Mouse (Mus musculus): ENCODE measurements around the gene Cntnap2.

The Cntnap2 gene

GRCm38 (mm10) chr6:45345396-45345795 lies 286.2 kb downstream of the Cntnap2 start:
- no peak for DNase-seq

GRCm38 (mm10) chr6:45345953-45346352 lies 286.8 kb downstream of the Cntnap2 start:
- no peak for DNase-seq

- DNase-seq = no peak
Measured at GRCm38 (mm10) chr6:45366442-45366841, 307.3 kb downstream of the Cntnap2 start.

- no peak for DNase-seq
Measured at GRCm38 (mm10) chr6:45381126-45381525, 322.0 kb downstream of the Cntnap2 start.

- no peak for DNase-seq
Measured at GRCm38 (mm10) chr6:45389034-45389433, 329.9 kb downstream of the Cntnap2 start.

GRCm38 (mm10) chr6:45413629-45414028 lies 354.5 kb downstream of the Cntnap2 start:
- no peak for DNase-seq

- no peak for DNase-seq
Measured at GRCm38 (mm10) chr6:45455424-45455823, 396.3 kb downstream of the Cntnap2 start.

DNA sequence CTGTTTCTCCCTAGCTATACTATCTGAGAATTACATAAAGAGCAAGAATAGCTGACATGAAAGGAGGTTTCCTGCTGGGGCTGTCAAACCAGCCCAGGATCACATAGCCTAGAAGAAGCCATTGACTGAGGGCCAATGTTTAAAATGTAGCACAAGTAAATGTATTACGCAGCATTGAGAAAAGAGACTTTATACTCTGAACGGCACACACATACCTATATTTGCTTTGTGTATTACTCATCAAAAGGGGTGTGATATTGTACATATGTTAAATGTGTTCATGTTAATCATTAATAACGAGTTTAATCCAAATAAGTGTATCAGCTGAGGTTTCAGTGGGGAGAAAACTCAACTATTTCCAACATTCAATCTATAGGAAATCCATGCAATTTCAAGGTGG lies 459.1 kb downstream of the Cntnap2 start:
- no peak for DNase-seq

DNA sequence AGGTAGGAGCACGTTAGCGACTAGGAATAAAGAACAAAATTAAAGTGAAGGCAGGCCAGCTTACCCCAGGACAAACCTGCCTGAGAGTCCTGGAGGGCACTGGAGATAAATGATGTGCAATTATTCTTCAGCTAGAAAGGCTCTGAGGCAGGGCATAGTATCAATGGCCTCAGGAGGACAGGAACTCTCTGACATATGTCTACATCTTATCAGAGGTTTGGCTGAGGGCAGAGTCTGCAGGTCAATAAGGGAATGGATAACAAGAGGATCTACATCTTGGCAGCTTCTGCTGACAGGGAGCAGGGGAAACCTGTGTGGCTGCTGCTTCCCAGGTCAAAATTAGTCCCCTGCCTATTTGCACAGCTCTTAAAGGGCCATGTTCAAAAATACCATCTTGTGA lies 477.8 kb downstream of the Cntnap2 start:
- DNase-seq = no peak

DNA sequence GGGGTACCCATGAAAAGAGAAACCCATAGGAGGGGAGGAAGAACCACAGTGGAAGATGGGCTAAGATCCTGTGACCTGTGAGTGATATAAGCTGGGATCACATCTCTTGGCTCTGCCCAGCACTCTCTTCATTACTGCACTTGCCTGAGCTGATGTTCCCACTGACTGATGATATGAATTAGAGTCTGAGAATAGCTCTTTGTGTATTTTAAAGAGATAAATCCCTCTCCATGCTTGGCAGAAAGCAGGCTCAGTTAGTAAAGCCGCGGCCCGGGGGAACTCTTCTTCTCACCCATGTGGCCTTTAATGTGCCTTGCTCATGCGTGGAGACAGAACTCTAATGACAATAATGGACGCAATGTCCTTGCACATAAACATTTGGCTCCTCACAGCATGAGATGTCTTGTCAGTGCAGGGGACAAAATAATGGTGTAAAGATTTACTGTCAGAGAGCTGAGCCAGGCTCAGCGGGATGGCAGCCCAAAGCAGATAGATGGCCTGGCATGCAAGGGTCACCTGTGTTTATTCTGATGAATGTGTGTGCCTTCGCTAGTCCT lies 485.2 kb downstream of the Cntnap2 start:
- DNase-seq = no peak

DNA sequence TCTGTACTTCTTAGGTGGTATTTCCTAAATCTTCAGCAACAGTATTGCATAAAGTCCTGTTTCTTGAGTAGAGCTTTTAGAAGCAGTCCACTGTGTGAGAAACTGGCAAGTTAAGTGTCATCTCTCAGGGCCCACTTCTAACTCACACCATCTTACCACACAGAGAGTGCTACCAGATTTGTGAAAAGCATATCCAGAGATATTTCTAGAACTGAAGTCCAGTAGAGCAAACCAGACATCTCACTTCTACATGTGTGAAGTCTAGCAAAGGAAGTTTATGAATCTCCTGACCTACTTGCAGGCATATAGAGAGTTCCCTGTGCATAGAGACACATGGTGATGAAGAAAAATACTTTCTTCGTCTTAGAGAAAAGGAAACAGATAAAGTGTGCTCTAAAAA lies 500.6 kb downstream of the Cntnap2 start:
- no peak for DNase-seq

DNA sequence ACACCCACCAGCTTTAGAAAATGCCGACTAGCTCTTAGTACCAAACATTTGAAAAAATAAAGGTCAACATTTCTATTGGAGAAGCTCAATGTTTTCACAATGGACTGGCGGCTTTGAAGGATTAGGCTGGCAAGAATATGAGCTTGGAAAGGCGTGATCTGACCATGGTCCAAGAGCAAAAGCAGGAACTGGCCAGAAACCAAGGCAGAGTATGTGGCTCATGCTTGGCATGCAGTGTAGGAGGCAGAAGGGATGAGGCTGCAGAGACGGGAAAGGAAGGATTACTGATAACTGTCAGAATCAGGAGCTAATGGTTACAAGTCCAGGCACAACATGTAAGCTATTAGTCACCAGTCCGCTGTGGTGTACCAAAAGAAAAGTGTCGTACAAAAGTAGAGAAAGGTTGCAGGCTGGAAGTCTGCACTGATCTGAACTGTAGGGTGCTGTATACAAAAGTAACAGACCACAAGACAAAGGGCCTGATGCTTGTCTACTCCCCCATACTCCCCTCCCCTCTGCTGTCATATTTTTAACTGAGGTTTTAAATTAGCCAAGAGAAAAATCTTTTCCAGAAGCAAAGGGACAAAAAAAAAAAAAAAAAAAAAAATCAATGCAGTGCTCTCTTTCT lies 525.4 kb downstream of the Cntnap2 start:
- no peak for DNase-seq

DNA sequence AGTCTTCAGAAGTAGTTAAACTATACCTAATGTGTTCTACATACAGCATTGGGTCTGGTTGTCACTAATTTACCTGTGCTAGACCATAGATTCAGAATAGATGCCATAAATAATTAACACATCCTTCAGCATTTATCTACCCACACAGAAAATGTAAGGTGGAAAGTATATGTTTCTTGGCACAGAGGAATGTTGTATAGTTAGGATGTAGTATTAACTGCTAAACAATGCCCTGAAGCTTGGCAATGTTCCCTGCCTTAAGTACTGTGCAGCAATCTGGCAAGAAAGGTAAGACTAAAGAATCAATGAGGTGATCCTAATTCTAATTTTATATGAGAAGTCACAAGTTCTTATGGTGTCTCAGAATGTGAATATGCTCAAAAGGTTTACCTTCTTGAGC lies 529.9 kb downstream of the Cntnap2 start:
- no peak for DNase-seq

DNA sequence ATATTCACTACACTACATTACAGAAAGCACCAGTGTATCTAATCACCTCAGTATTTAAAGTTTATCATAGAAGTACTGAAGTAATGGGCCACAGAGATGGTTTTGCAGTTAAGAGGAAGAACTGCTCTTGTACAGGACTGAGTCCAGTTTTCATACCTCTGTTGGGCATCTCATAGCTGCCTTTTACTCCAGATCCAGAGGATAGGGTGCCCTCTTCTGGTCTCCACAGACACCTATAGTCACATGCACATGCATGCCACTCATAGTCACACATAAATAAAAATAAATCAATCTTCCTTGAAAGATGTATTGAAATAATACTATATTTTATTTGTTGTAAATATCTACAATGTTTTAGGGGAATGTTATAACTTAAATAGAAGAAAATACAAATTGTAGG lies 587.9 kb downstream of the Cntnap2 start:
- no peak for DNase-seq

- no peak for DNase-seq
Measured at GRCm38 (mm10) chr6:45648419-45648818, 589.3 kb downstream of the Cntnap2 start.

GRCm38 (mm10) chr6:45700287-45700686 lies 641.1 kb downstream of the Cntnap2 start:
- DNase-seq = no peak

GRCm38 (mm10) chr6:45791612-45792011 lies 732.5 kb downstream of the Cntnap2 start:
- DNase-seq = no peak

- no peak for DNase-seq
Measured at GRCm38 (mm10) chr6:45841626-45842341, 782.6 kb downstream of the Cntnap2 start.

GRCm38 (mm10) chr6:45843736-45844135 lies 784.6 kb downstream of the Cntnap2 start:
- no peak for DNase-seq

DNA sequence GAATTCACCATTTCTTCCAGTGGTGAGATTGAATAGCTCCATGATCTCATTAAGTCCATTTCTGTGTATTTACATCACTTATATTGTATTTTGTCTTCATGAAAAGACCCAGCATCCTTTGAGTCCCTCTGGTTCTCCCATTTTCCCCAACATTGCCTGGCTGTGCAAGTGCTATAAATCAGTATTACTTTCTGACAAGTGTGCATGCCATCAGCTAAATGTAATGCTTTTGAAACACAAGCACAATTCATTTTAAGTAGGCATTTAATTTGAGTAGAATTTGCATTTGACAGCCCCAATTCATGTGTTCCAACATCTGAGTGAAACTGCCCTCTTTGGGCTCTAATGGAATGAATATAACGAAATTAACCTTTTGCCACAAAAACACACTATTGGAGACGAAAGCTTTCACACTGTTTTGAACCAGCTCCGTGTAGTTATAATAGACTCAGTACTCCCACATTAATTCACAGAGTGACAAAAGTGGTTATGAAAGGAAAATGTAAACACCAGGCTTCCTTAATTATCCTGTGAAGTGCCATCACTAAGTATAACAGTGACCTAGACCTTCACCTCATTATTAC lies 812.3 kb downstream of the Cntnap2 start:
- DNase-seq = no peak

GRCm38 (mm10) chr6:45885486-45885885 lies 826.3 kb downstream of the Cntnap2 start:
- DNase-seq = no peak

- no peak for DNase-seq
Measured at GRCm38 (mm10) chr6:45887901-45888300, 828.7 kb downstream of the Cntnap2 start.

DNA sequence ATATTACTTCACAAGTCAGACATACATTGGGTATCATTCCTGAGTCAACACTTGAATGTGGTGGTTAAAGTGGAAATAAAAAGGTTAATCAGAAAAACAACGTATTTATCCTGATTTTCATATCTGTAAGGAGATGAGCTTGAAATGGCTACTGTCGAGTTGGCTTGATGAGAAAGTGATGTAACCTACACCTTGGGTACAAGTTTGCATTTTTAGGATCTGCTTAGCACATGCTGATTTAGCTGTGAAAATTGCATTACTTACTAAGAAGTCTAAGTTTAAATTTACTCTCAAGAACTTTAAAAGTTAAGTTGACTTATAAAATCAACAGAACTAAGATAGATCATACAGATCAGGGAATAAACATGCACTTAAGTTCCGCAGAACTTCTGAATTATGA lies 879.1 kb downstream of the Cntnap2 start:
- no peak for DNase-seq

DNA sequence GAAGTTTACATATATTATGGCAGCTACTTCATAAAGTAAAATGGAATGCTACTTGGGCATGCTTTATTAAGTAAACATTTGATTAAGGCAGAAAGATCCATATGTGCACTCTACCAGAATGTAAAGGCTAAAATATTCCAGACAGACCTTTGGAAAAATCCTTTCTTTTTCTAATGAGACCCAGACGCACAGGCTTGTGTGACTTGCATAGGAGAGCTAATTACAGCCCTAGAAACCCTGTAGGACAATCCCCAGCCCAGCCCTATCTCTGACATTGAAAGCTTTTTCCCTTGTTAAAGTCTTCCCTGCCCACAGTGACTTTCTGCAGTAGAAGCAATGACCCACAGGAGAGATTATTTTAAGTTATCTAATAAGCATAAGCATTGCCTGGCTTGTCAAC lies 879.6 kb downstream of the Cntnap2 start:
- no peak for DNase-seq
